Mouse (Mus musculus) bone marrow, adult 2 months (tissue): ENCODE measurements around the gene B3gnt7. TPM values are rescaled to one million over a fixed set of nuclear protein-coding genes. Genes with fewer than 3 reads are reported as not detected.

ENCODE experiments used
- H3K27ac ChIP-seq: fragments of 200-500 bp; 2 replicates; pipeline ENCODE4 v1.5.1; 2012; ENCODE audit warnings: low read depth, mild to moderate bottlenecking, control low read depth, inconsistent platforms, low read length; ENCODE audit not compliant: control insufficient read depth, poor library complexity, insufficient read depth
- H3K4me1 ChIP-seq: fragments of 200-500 bp; 2 replicates; pipeline ENCODE4 v1.6.1; 2011; ENCODE audit warnings: low read length; ENCODE audit not compliant: control insufficient read depth, insufficient read depth
- H3K4me3 ChIP-seq: fragments of 200-500 bp; replicated peaks from 2 replicates; pipeline ENCODE3; 2011; ENCODE audit warnings: mild to moderate bottlenecking, low read depth, low read length, control low read depth; ENCODE audit not compliant: control insufficient read depth
- CTCF ChIP-seq: fragments of 200-500 bp; IDR thresholded peaks from 2 replicates; pipeline ENCODE4 v1.5.1; 2011; ENCODE audit warnings: low read length, control low read depth; ENCODE audit not compliant: control insufficient read depth, insufficient read depth
- POLR2A ChIP-seq: fragments of 200-500 bp; IDR thresholded peaks from 2 replicates; pipeline ENCODE4 v1.6.1; 2011; ENCODE audit warnings: low read depth, mild to moderate bottlenecking, control low read depth, low read length, borderline replicate concordance; ENCODE audit not compliant: control insufficient read depth
- WGBS: fragments of 180-500 bp; shearing (Covaris S2); methylation state at CpG from one replicate; pipeline ENCODE4 v1.1.7; 2018; 5-methylcytosine and 5-hydroxymethylcytosine counted together
- polyA plus RNA-seq: library from polyadenylated mRNA; stranded (reverse); fragments of >200 nt; gene quantifications from 2 replicates; pipeline ENCODE4 v1.2.4, GENCODE M21; 2011; ENCODE audit warnings: low replicate concordance; ENCODE audit not compliant: missing spikeins, insufficient read depth, insufficient read length

The B3gnt7 gene
- polyA plus RNA-seq, 1 experiment = 2.4 TPM

GRCm38 (mm10) chr1:86269190-86269508, 33.5 kb upstream of the B3gnt7 start:
- Histone ChIP-seq H3K27ac (no peak overlapping the region), H3K4me3 (no peak overlapping the region), H3K4me1 (peaks cover 5% of the 10 kb centered on the region)
- TF ChIP-seq CTCF = no peak
- TF ChIP-seq POLR2A = no peak
- WGBS = 39% methylated on average over 4 of the region's 4 CpGs

- Histone ChIP-seq H3K27ac (no peak overlapping the region), H3K4me1 (peaks cover 3% of the 10 kb centered on the region), H3K4me3 (no peak overlapping the region)
- no peak for TF ChIP-seq CTCF
- TF ChIP-seq POLR2A = no peak
- 84% methylated on average over 6 of the region's 6 CpGs for WGBS
Observed at GRCm38 (mm10) chr1:86271707-86272106, 30.9 kb upstream of the B3gnt7 start.

DNA sequence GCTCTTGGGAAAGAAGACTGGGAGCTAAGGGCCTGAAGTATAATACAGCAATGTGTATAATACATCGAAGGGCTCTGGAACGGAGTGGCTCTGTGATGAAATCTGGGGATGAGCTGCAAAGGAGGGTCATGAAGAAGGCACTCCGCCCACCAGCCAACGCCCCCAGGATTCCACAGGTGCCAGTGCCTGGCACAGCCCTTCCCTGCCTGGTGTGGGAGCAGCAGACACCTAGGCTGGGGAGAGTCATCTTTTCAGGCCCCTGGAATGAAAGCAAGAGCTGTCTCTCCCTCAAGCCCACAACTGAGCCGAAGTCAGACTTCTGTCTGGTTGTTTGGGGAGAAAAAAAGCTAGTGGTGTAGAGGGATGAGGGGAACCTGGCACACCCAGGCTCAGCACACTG, 25.6 kb upstream of the B3gnt7 start:
- Histone ChIP-seq H3K4me3 (no peak overlapping the region), H3K4me1 (no peaks in the 10 kb centered on the region), H3K27ac (no peak overlapping the region)
- TF ChIP-seq POLR2A (no peak), CTCF (no peak)
- 86% methylated on average over 5 of the region's 5 CpGs for WGBS

- Histone ChIP-seq H3K4me3 (no peak overlapping the region), H3K4me1 (no peaks in the 10 kb centered on the region), H3K27ac (no peak overlapping the region)
- 74% methylated on average over 11 of the region's 11 CpGs for WGBS
- TF ChIP-seq POLR2A = no peak
Observed at GRCm38 (mm10) chr1:86281781-86282536, 20.7 kb upstream of the B3gnt7 start.

- Histone ChIP-seq H3K4me3 (no peak overlapping the region), H3K4me1 (no peaks in the 10 kb centered on the region), H3K27ac (no peak overlapping the region)
- 90% methylated on average over 5 of the region's 5 CpGs for WGBS
- TF ChIP-seq CTCF (no peak), POLR2A (no peak)
Observed at GRCm38 (mm10) chr1:86284101-86284500, 18.5 kb upstream of the B3gnt7 start.

DNA sequence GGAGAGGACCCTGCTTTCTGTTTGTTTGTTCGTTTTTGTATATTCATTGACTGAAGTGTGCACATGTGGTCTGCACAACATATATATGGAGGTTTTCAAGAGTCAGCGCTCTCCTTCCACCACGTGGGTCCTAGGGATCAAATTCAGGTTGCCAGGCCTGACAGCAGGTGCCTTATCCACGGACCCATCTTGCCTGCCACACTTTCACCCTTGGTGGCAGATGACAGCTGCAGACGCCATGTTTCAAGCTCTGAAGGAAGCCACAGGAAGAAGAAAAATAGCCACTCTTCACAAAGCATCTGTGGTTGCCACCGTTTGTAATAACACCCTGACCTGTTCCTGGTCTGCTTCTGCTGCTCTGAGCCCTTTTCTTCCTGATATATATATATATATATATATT, 17.3 kb upstream of the B3gnt7 start:
- H3K4me3 ChIP-seq = no peak overlapping the region
- WGBS = 45% methylated on average over 6 of the region's 6 CpGs
- no peaks in the 10 kb centered on the region for H3K4me1 ChIP-seq
- TF ChIP-seq POLR2A (no peak), CTCF (no peak)
- no peak overlapping the region for H3K27ac ChIP-seq

GRCm38 (mm10) chr1:86287473-86287872, 15.2 kb upstream of the B3gnt7 start:
- no peaks in the 10 kb centered on the region for H3K4me1 ChIP-seq
- WGBS = 86% methylated on average over 4 of the region's 4 CpGs

DNA sequence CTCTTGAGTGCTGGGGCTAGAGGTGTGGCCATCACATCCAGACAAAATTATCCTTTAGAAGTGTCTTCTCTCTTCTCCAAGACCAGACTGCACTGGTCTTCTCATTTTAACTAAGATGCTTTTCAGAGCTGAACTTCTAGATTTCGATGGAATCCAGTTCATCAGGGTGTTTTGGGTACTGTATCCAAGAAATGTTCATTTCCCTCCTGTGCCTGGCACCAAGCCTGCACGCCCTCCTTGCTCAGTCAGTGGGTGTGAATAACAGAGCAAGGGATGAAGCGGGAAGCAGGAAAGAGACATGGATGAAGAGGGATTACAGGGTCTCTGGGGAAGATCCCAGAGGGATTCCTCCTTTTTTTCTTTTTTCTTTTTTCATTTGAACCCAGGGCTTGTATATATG, 12.2 kb upstream of the B3gnt7 start:
- 67% methylated on average over 3 of the region's 3 CpGs for WGBS
- Histone ChIP-seq H3K4me3 (no peak overlapping the region), H3K4me1 (no peaks in the 10 kb centered on the region), H3K27ac (no peak overlapping the region)
- TF ChIP-seq CTCF = no peak
- no peak for TF ChIP-seq POLR2A

More at GRCm38 (mm10) chr1:86287473-86287872, 15.2 kb upstream of the B3gnt7 start:
- no peak overlapping the region for H3K27ac ChIP-seq
- TF ChIP-seq POLR2A (no peak), CTCF (no peak)
- no peak overlapping the region for H3K4me3 ChIP-seq

DNA sequence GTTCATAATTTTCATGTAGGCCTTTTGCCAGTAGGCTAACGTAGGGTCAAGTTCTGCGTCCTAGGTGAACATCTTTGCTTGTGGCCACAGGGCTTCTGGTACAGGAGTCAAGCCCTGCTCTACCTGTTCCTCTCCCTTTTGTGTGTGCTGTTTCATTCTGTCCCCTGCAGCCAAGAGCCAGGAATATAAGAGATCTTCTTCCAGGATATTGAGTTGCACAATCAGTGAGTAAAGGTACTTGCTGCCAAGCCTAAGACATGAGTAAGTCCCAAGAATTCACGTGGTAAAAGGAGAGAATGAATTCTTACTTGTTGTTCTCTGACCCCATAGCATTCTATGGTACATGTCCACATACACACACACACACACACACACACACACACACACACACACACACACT, 9.5 kb upstream of the B3gnt7 start:
- Histone ChIP-seq H3K27ac (no peak overlapping the region), H3K4me1 (no peaks in the 10 kb centered on the region), H3K4me3 (no peak overlapping the region)
- TF ChIP-seq CTCF = no peak
- TF ChIP-seq POLR2A = no peak
- 87% methylated on average over 3 of the region's 3 CpGs for WGBS
